Mouse (Mus musculus) hindbrain, embryonic 11.5 days (tissue): Measurements from ENCODE around the gene Tbc1d9b. TPM values are rescaled to one million over a fixed set of nuclear protein-coding genes. Genes with fewer than 3 reads are reported as not detected.

ENCODE experiments used
- ATAC-seq: fragments of 200-750 bp; cut with Nextera tagmentation; 2 replicates; pipeline ENCODE4 v1.8.0; 2017; ENCODE audit warnings: mild to moderate bottlenecking, moderate TSS enrichment, moderate library complexity; ENCODE audit not compliant: low FRiP score
- DNase-seq: peaks from one replicate; pipeline ENCODE4 v3.0.0-alpha.2; 2015; ENCODE audit warnings: low spot score
- H3K27ac ChIP-seq: fragments of 300-500 bp; sonication (generic); 2 replicates; pipeline ENCODE4 v1.5.1; 2014; ENCODE audit warnings: mild to moderate bottlenecking, low read depth, low read length
- H3K27me3 ChIP-seq: fragments of 300-500 bp; sonication (generic); 2 replicates; pipeline ENCODE4 v1.6.1; 2014; ENCODE audit warnings: mild to moderate bottlenecking, low read length, moderate library complexity, mixed read lengths; ENCODE audit not compliant: control insufficient read depth, insufficient read depth
- H3K36me3 ChIP-seq: fragments of 300-500 bp; sonication (generic); 2 replicates; pipeline ENCODE4 v1.6.1; 2014; ENCODE audit warnings: mild to moderate bottlenecking, low read length, moderate library complexity, mixed read lengths; ENCODE audit not compliant: control insufficient read depth, insufficient read depth
- H3K4me1 ChIP-seq: fragments of 300-500 bp; sonication (generic); replicated peaks from 2 replicates; pipeline ENCODE4 v1.6.1; 2014; ENCODE audit warnings: low read length, mixed read lengths; ENCODE audit not compliant: control insufficient read depth, insufficient read depth
- H3K4me2 ChIP-seq: fragments of 300-500 bp; sonication (generic); replicated peaks from 2 replicates; pipeline ENCODE4 v1.6.1; 2014; ENCODE audit warnings: mild to moderate bottlenecking, low read depth, low read length
- H3K4me3 ChIP-seq: fragments of 300-500 bp; sonication (generic); 2 replicates; pipeline ENCODE4 v1.5.1; 2014; ENCODE audit warnings: low read depth, low read length
- H3K9ac ChIP-seq: fragments of 300-500 bp; sonication (generic); 2 replicates; pipeline ENCODE4 v1.6.1; 2014; ENCODE audit warnings: low read depth, low read length
- H3K9me3 ChIP-seq: fragments of 300-500 bp; sonication (generic); 2 replicates; pipeline ENCODE4 v1.6.1; 2016; ENCODE audit warnings: low read length; ENCODE audit not compliant: control insufficient read depth
- WGBS: fragments of 180-500 bp; shearing (Covaris S2); extraction: QIAGEN DNeasy Blood & Tissue Kit; methylation state at CpG from one replicate; pipeline ENCODE4 v1.1.7; 2014; 5-methylcytosine and 5-hydroxymethylcytosine counted together
- polyA plus RNA-seq: library from polyadenylated mRNA; unstranded; fragments of >200 nt; fragmentation: Nextera tagmentation; extraction: Ambion mirVana; gene quantifications from 2 replicates; pipeline ENCODE4 v1.2.1, GENCODE M21; 2014

Gene Tbc1d9b
- polyA plus RNA-seq, 1 experiment from 2014 or later = 22.0 TPM

- no peak overlapping the region for H3K4me2 ChIP-seq
Measured at GRCm38 (mm10) chr11:50127781-50128180, 3.4 kb upstream of the Tbc1d9b start.

DNA sequence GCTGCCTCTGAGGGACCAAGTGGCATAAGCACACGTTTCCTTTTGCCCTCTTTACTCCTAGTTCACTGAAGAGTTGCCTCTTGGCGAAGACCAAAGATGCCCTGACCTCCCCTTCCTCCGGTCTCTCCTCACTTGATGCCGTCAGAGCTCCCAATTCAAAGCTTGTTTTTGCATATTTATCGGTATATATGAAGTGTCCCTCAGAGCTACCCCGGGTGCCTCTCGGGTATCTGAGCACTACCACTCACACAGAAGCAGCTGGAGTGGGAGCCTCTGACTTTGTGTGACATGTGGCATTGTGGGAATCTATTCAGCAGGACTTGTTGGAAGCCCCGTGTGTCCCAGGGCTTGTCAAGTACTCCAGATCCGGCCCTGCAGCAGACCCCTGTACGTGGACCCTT lies 605 bp downstream of the Tbc1d9b start:
- peak overlapping the region; percentile 84 for H3K4me3 ChIP-seq
- DNase-seq (no peak), ATAC-seq (peak; percentile 26)
- peak overlapping the region; percentile 90; the same call in 1 of the 2 replicates for H3K27ac ChIP-seq
- no peaks in the 10 kb centered on the region for H3K27me3 ChIP-seq
- H3K4me2 ChIP-seq = peak overlapping the region; percentile 82
- H3K4me1 ChIP-seq = no peaks in the 10 kb centered on the region
- H3K9me3 ChIP-seq = no peaks in the 10 kb centered on the region
- 22% methylated on average over 10 of the region's 10 CpGs for WGBS
- no peaks in the 10 kb centered on the region for H3K36me3 ChIP-seq
- H3K9ac ChIP-seq = peak overlapping the region; percentile 97

More at GRCm38 (mm10) chr11:50127781-50128180, 3.4 kb upstream of the Tbc1d9b start:
- Histone ChIP-seq H3K27me3 (no peaks in the 10 kb centered on the region), H3K27ac (no peak overlapping the region), H3K4me3 (no peak overlapping the region), H3K9ac (no peak overlapping the region), H3K36me3 (no peaks in the 10 kb centered on the region), H3K9me3 (no peaks in the 10 kb centered on the region), H3K4me1 (no peaks in the 10 kb centered on the region)
- ATAC-seq (no peak), DNase-seq (no peak)
- 7% methylated on average over 10 of the region's 10 CpGs for WGBS

- H3K9ac ChIP-seq = peak overlapping the region; percentile 97; the same call in 1 of the 2 replicates
- H3K9me3 ChIP-seq = no peaks in the 10 kb centered on the region
- H3K4me3 ChIP-seq = peak overlapping the region; percentile 84
- WGBS = 86% methylated on average over 6 of the region's 6 CpGs
- H3K4me1 ChIP-seq = no peaks in the 10 kb centered on the region
- ATAC-seq (no peak), DNase-seq (no peak)
- no peak overlapping the region for H3K27ac ChIP-seq
- no peaks in the 10 kb centered on the region for H3K27me3 ChIP-seq
- peak overlapping the region; percentile 82 for H3K4me2 ChIP-seq
- H3K36me3 ChIP-seq = no peaks in the 10 kb centered on the region
Measured at GRCm38 (mm10) chr11:50132265-50132664, 1.1 kb downstream of the Tbc1d9b start.

DNA sequence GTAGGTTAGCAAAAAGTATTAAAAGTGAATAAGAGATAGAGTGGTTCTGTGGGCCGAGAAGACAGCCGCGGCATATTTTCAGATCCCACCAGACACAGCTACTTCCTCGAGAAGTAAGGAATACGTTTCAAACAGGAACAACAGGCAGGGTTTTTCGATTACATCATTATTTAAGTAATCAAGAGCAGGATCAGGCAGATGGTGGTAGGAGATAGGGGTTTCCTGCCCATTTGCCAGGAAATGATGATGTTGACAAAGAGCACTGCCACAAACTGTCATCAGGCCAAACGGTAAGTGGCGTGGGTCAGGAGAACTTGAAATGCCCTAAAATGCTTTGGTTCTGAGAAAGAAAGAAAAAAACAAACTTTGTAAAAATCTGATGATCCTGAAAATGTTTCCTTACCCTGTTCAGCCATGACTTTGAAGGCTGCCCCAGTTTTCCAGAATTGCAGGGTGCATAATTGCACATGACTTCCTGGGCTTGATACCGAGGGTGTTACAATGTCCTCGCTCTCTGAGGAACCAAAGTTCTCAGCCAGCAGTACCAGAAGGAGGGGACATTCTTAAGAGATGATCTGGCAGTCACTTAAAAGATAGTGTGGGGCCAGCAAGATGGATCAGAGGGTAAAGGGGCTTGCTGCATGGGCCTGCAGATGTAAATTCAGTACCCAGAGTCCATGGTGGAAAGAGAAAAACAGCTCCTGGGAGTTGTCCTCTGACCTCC lies 3.1 kb downstream of the Tbc1d9b start:
- Histone ChIP-seq H3K36me3 (no peaks in the 10 kb centered on the region), H3K9me3 (no peaks in the 10 kb centered on the region), H3K4me3 (no peak overlapping the region), H3K27ac (no peak overlapping the region), H3K4me1 (no peaks in the 10 kb centered on the region), H3K27me3 (no peaks in the 10 kb centered on the region), H3K9ac (no peak overlapping the region), H3K4me2 (no peak overlapping the region)
- ATAC-seq = no peak
- no peak for DNase-seq
- WGBS = 86% methylated on average over 10 of the region's 10 CpGs

GRCm38 (mm10) chr11:50138206-50138822 lies 7.1 kb downstream of the Tbc1d9b start:
- 73% methylated on average over 10 of the region's 10 CpGs for WGBS
- peaks cover 3% of the 10 kb centered on the region; the same call in 1 of the 2 replicates for H3K36me3 ChIP-seq

GRCm38 (mm10) chr11:50139571-50139970 lies 8.4 kb downstream of the Tbc1d9b start:
- Histone ChIP-seq H3K27ac (no peak overlapping the region), H3K27me3 (no peaks in the 10 kb centered on the region), H3K9me3 (no peaks in the 10 kb centered on the region), H3K4me3 (no peak overlapping the region), H3K36me3 (peaks cover 3% of the 10 kb centered on the region; the same call in 1 of the 2 replicates), H3K9ac (no peak overlapping the region), H3K4me2 (no peak overlapping the region), H3K4me1 (no peaks in the 10 kb centered on the region)
- 87% methylated on average over 7 of the region's 7 CpGs for WGBS
- DNase-seq = no peak
- no peak for ATAC-seq

More at GRCm38 (mm10) chr11:50138206-50138822, 7.1 kb downstream of the Tbc1d9b start:
- Histone ChIP-seq H3K9me3 (no peaks in the 10 kb centered on the region), H3K9ac (no peak overlapping the region), H3K4me2 (no peak overlapping the region), H3K27ac (no peak overlapping the region), H3K27me3 (no peaks in the 10 kb centered on the region), H3K4me3 (no peak overlapping the region), H3K4me1 (no peaks in the 10 kb centered on the region)
- no peak for ATAC-seq
- DNase-seq = no peak

GRCm38 (mm10) chr11:50145529-50145928 lies 14.3 kb downstream of the Tbc1d9b start:
- Histone ChIP-seq H3K27ac (no peak overlapping the region), H3K27me3 (no peaks in the 10 kb centered on the region), H3K36me3 (peaks cover 19% of the 10 kb centered on the region), H3K4me3 (no peak overlapping the region), H3K4me2 (no peak overlapping the region), H3K9me3 (no peaks in the 10 kb centered on the region), H3K4me1 (no peaks in the 10 kb centered on the region), H3K9ac (no peak overlapping the region)
- DNase-seq (no peak), ATAC-seq (no peak)
- WGBS = 92% methylated on average over 3 of the region's 3 CpGs

GRCm38 (mm10) chr11:50146121-50146520 lies 14.9 kb downstream of the Tbc1d9b start:
- Histone ChIP-seq H3K27ac (no peak overlapping the region), H3K4me2 (no peak overlapping the region), H3K4me3 (no peak overlapping the region), H3K9me3 (no peaks in the 10 kb centered on the region), H3K4me1 (no peaks in the 10 kb centered on the region), H3K9ac (no peak overlapping the region), H3K36me3 (peaks cover 19% of the 10 kb centered on the region), H3K27me3 (no peaks in the 10 kb centered on the region)
- 93% methylated on average over 13 of the region's 13 CpGs for WGBS
- DNase-seq (no peak), ATAC-seq (no peak)
